18 mouse cellular contexts compared by ENCODE assay signal in the genomic region with DNA sequence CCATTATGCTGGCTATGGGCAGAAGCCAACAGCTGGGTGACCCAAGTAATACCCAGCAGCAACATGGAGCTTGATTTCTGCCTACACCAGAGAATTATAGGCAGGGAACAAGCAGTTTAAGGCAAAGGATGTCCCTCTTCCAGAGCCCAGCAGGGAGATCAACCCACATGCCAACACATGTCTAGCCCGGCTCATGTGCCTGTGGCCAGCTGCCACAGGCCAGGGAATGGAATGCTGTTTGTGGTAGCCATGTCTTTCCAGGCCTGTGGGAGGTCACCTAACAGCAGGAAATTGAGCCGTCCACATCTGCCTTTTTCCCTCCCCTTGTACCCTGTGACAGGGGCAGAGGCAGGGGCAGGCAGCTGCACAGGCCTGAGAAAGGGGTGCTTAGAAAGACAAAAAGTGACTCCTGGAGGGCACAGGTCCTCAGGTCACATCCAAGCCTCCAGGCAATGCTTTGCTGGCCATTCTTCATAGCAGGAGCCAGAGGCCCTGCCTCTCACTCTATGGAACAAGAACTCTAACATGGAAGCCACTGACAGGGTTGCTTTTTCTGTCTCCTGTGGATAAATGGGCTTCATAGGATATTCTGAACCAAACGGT.
DNase-seq lines count a peak whose midpoint lies in the region; ATAC-seq lines count a peak whose summit lies in the region.
"Had no signal": no experiment of that assay in that cellular context is flagged by ENCODE, and none has a peak within 500 bp of the region (broad histone marks: within the 10 kb centered on the region; RNA-seq: fewer than 3 reads in every experiment).

No protein-coding gene starts in this region.

- ATAC-seq in hindbrain, embryonic 12.5 days (ENCODE audit: low FRiP score), result no peak
- ATAC-seq in erythroblast, adult 5-6 weeks (replicated peaks; ENCODE audit: low FRiP score, poor library complexity, severe bottlenecking), result no peak
- ATAC-seq: forebrain, embryonic 16.5 days had no signal

- no peak overlapping the region for H3K4me2 ChIP-seq in hindbrain, embryonic 12.5 days (replicated peaks)
- H3K4me2 ChIP-seq: embryonic facial prominence, embryonic 15.5 days; heart, embryonic 12.5 days; liver, embryonic 13.5 days had no signal

- no peak overlapping the region for H3K4me3 ChIP-seq in hindbrain, embryonic 10.5 days
- no peak overlapping the region for H3K4me3 ChIP-seq in hindbrain, embryonic 12.5 days
- no peak overlapping the region for H3K4me3 ChIP-seq in limb, embryonic 10.5 days
- H3K4me3 ChIP-seq: embryonic facial prominence, embryonic 15.5 days; heart, embryonic 12.5 days; liver, embryonic 13.5 days; myocyte had no signal

- H3K36me3 ChIP-seq in hindbrain, embryonic 10.5 days, result no peaks in the 10 kb centered on the region
- no peaks in the 10 kb centered on the region for H3K36me3 ChIP-seq in hindbrain, embryonic 12.5 days
- no peaks in the 10 kb centered on the region for H3K36me3 ChIP-seq in limb, embryonic 10.5 days
- H3K36me3 ChIP-seq: embryonic facial prominence, embryonic 15.5 days; heart, embryonic 12.5 days; liver, embryonic 13.5 days had no signal

- H3K9me3 ChIP-seq in hindbrain, embryonic 10.5 days, result no peaks in the 10 kb centered on the region
- H3K9me3 ChIP-seq in hindbrain, embryonic 12.5 days (replicated peaks), result no peaks in the 10 kb centered on the region
- no peaks in the 10 kb centered on the region for H3K9me3 ChIP-seq in limb, embryonic 10.5 days (replicated peaks)
- H3K9me3 ChIP-seq: embryonic facial prominence, embryonic 15.5 days; heart, embryonic 12.5 days; liver, embryonic 13.5 days had no signal

- H3K4me1 ChIP-seq in hindbrain, embryonic 10.5 days (replicated peaks), result peaks cover 40% of the 10 kb centered on the region
- peaks cover 19% of the 10 kb centered on the region for H3K4me1 ChIP-seq in hindbrain, embryonic 12.5 days
- peaks cover 65% of the 10 kb centered on the region for H3K4me1 ChIP-seq in limb, embryonic 10.5 days
- H3K4me1 ChIP-seq: liver, embryonic 13.5 days had no signal

- WGBS in hindbrain, embryonic 10.5 days, result 24% methylated on average over 3 of the region's 3 CpGs
- 28% methylated on average over 3 of the region's 3 CpGs for WGBS in hindbrain, embryonic 12.5 days
- 31% methylated on average over 3 of the region's 3 CpGs for WGBS in limb, embryonic 10.5 days

- DNase-seq in hindbrain, embryonic 10.5 days (ENCODE audit: low spot score), result peak; percentile 55
- DNase-seq in A20 (ENCODE audit: low read depth, low spot score), result peak; percentile 1
- DNase-seq in embryo, embryonic 11 days, result peak; percentile 31
- DNase-seq in limb, embryonic 10.5 days (ENCODE audit: low spot score), result peak; percentile 51
- DNase-seq in layer of hippocampus, adult 9-10 months (ENCODE audit: low spot score), result no peak
- DNase-seq: adrenal gland, postnatal 14 days; cerebellum, adult 2 months; heart, postnatal 4 days; liver, embryonic 13.5 days; lung, postnatal 10 days; right cerebral cortex, adult 18-20 months had no signal

- H3K9ac ChIP-seq in hindbrain, embryonic 12.5 days, result no peak overlapping the region
- H3K9ac ChIP-seq: embryonic facial prominence, embryonic 15.5 days; heart, embryonic 12.5 days; liver, embryonic 13.5 days had no signal

- no peaks in the 10 kb centered on the region; the same call in 1 of the 2 replicates for H3K27me3 ChIP-seq in hindbrain, embryonic 10.5 days (ENCODE audit: insufficient read depth, poor library complexity, severe bottlenecking)
- no peaks in the 10 kb centered on the region for H3K27me3 ChIP-seq in hindbrain, embryonic 12.5 days
- no peaks in the 10 kb centered on the region; the same call in 1 of the 2 replicates for H3K27me3 ChIP-seq in limb, embryonic 10.5 days (ENCODE audit: low read depth, poor library complexity, severe bottlenecking)
- H3K27me3 ChIP-seq: embryonic facial prominence, embryonic 15.5 days; heart, embryonic 12.5 days; liver, embryonic 13.5 days had no signal

- peak overlapping the region; percentile 79 for H3K27ac ChIP-seq in hindbrain, embryonic 10.5 days
- no peak overlapping the region for H3K27ac ChIP-seq in hindbrain, embryonic 12.5 days
- peak overlapping the region; percentile 81 for H3K27ac ChIP-seq in limb, embryonic 10.5 days
- H3K27ac ChIP-seq: embryonic facial prominence, embryonic 15.5 days; liver, embryonic 13.5 days; stomach, postnatal 0 days had no signal
